Mouse (Mus musculus): ENCODE data around the gene C1qb. TPM values are rescaled to one million over a fixed set of nuclear protein-coding genes. Genes with fewer than 3 reads are reported as not detected.

C1qb gene
- polyA plus RNA-seq, 1 experiment = 65.1 TPM

GRCm38 (mm10) chr4:136878601-136879000 lies 7.4 kb downstream of the C1qb start:
- Histone ChIP-seq H3K4me3 (replicated peaks; ENCODE audit: extremely low read depth, low read depth, low read length) (no peak overlapping the region), H3K4me1 (ENCODE audit: control insufficient read depth, insufficient read depth, low read length) (no peaks in the 10 kb centered on the region)
- DNase-seq = no peak
- 20% methylated on average over 5 of the region's 5 CpGs for WGBS
- TF ChIP-seq CTCF (IDR thresholded peaks at IDR 0.05; ENCODE audit: insufficient read depth, low read length) (no peak), POLR2A (IDR thresholded peaks at IDR 0.05; ENCODE audit: borderline replicate concordance, extremely low read depth, low read depth, low read length) (no peak)

GRCm38 (mm10) chr4:136878171-136878570 lies 7.8 kb downstream of the C1qb start:
- Histone ChIP-seq H3K4me3 (replicated peaks; ENCODE audit: extremely low read depth, low read depth, low read length) (no peak overlapping the region), H3K4me1 (ENCODE audit: control insufficient read depth, insufficient read depth, low read length) (no peaks in the 10 kb centered on the region)
- WGBS = 44% methylated on average over 8 of the region's 8 CpGs
- TF ChIP-seq CTCF (IDR thresholded peaks at IDR 0.05; ENCODE audit: insufficient read depth, low read length) = no peak
- no peak for TF ChIP-seq POLR2A (IDR thresholded peaks at IDR 0.05; ENCODE audit: borderline replicate concordance, extremely low read depth, low read depth, low read length)
- no peak for DNase-seq

- H3K4me1 ChIP-seq (ENCODE audit: control insufficient read depth, insufficient read depth, low read length) = no peaks in the 10 kb centered on the region
- no peak for DNase-seq
- TF ChIP-seq POLR2A (IDR thresholded peaks at IDR 0.05; ENCODE audit: borderline replicate concordance, extremely low read depth, low read depth, low read length) = no peak
- 0 out of 2 replicates have a peak, but pooled peaks have one; percentile 22 for TF ChIP-seq CTCF (IDR thresholded peaks at IDR 0.05; ENCODE audit: insufficient read depth, low read length)
- H3K4me3 ChIP-seq (replicated peaks; ENCODE audit: extremely low read depth, low read depth, low read length) = no peak overlapping the region
- WGBS = 15% methylated on average over 7 of the region's 7 CpGs
These were observed 9.0 kb downstream of the C1qb start for GRCm38 (mm10) chr4:136876971-136877370.

GRCm38 (mm10) chr4:136875012-136875411 lies 11.0 kb downstream of the C1qb start:
- Histone ChIP-seq H3K4me3 (replicated peaks; ENCODE audit: extremely low read depth, low read depth, low read length) (no peak overlapping the region), H3K4me1 (ENCODE audit: control insufficient read depth, insufficient read depth, low read length) (no peaks in the 10 kb centered on the region)
- TF ChIP-seq POLR2A (IDR thresholded peaks at IDR 0.05; ENCODE audit: borderline replicate concordance, extremely low read depth, low read depth, low read length) = no peak
- no peak for TF ChIP-seq CTCF (IDR thresholded peaks at IDR 0.05; ENCODE audit: insufficient read depth, low read length)
- DNase-seq = no peak
- WGBS = 84% methylated on average over 14 of the region's 14 CpGs

- no peak for DNase-seq
These were observed 17.6 kb downstream of the C1qb start for GRCm38 (mm10) chr4:136868371-136868770.

GRCm38 (mm10) chr4:136867690-136868345 lies 18.2 kb downstream of the C1qb start:
- DNase-seq = no peak
- TF ChIP-seq CTCF (IDR thresholded peaks at IDR 0.05; ENCODE audit: insufficient read depth, low read length) (no peak), POLR2A (IDR thresholded peaks at IDR 0.05; ENCODE audit: borderline replicate concordance, extremely low read depth, low read depth, low read length) (no peak)
- no peak overlapping the region for H3K4me3 ChIP-seq (replicated peaks; ENCODE audit: extremely low read depth, low read depth, low read length)
- 13% methylated on average over 12 of the region's 12 CpGs for WGBS
- H3K4me1 ChIP-seq (ENCODE audit: control insufficient read depth, insufficient read depth, low read length) = no peaks in the 10 kb centered on the region

More at GRCm38 (mm10) chr4:136868371-136868770, 17.6 kb downstream of the C1qb start:
- Histone ChIP-seq H3K4me3 (replicated peaks; ENCODE audit: extremely low read depth, low read depth, low read length) (no peak overlapping the region), H3K4me1 (ENCODE audit: control insufficient read depth, insufficient read depth, low read length) (no peaks in the 10 kb centered on the region)
- TF ChIP-seq POLR2A (IDR thresholded peaks at IDR 0.05; ENCODE audit: borderline replicate concordance, extremely low read depth, low read depth, low read length) (no peak), CTCF (IDR thresholded peaks at IDR 0.05; ENCODE audit: insufficient read depth, low read length) (no peak)
- WGBS = 64% methylated on average over 6 of the region's 6 CpGs

- DNase-seq = no peak
- H3K4me3 ChIP-seq (replicated peaks; ENCODE audit: extremely low read depth, low read depth, low read length) = no peak overlapping the region
- no peaks in the 10 kb centered on the region for H3K4me1 ChIP-seq (ENCODE audit: control insufficient read depth, insufficient read depth, low read length)
- TF ChIP-seq CTCF (IDR thresholded peaks at IDR 0.05; ENCODE audit: insufficient read depth, low read length) (no peak), POLR2A (IDR thresholded peaks at IDR 0.05; ENCODE audit: borderline replicate concordance, extremely low read depth, low read depth, low read length) (no peak)
- 66% methylated on average over 5 of the region's 5 CpGs for WGBS
These were observed 20.5 kb downstream of the C1qb start for GRCm38 (mm10) chr4:136865531-136865930.

GRCm38 (mm10) chr4:136864751-136865470 lies 21.1 kb downstream of the C1qb start:
- no peak overlapping the region for H3K4me3 ChIP-seq (replicated peaks; ENCODE audit: extremely low read depth, low read depth, low read length)
- 19% methylated on average over 15 of the region's 15 CpGs for WGBS
- TF ChIP-seq POLR2A (IDR thresholded peaks at IDR 0.05; ENCODE audit: borderline replicate concordance, extremely low read depth, low read depth, low read length) = no peak
- no peak for TF ChIP-seq CTCF (IDR thresholded peaks at IDR 0.05; ENCODE audit: insufficient read depth, low read length)
- H3K4me1 ChIP-seq (ENCODE audit: control insufficient read depth, insufficient read depth, low read length) = no peaks in the 10 kb centered on the region
- no peak for DNase-seq

GRCm38 (mm10) chr4:136863517-136863916 lies 22.5 kb downstream of the C1qb start:
- TF ChIP-seq POLR2A (IDR thresholded peaks at IDR 0.05; ENCODE audit: borderline replicate concordance, extremely low read depth, low read depth, low read length) (no peak), CTCF (IDR thresholded peaks at IDR 0.05; ENCODE audit: insufficient read depth, low read length) (no peak)
- DNase-seq = no peak
- Histone ChIP-seq H3K4me1 (ENCODE audit: control insufficient read depth, insufficient read depth, low read length) (no peaks in the 10 kb centered on the region), H3K4me3 (replicated peaks; ENCODE audit: extremely low read depth, low read depth, low read length) (no peak overlapping the region)
- 51% methylated on average over 9 of the region's 9 CpGs for WGBS

- 71% methylated on average over 2 of the region's 2 CpGs for WGBS
- DNase-seq = no peak
- no peak for TF ChIP-seq CTCF (IDR thresholded peaks at IDR 0.05; ENCODE audit: insufficient read depth, low read length)
- TF ChIP-seq POLR2A (IDR thresholded peaks at IDR 0.05; ENCODE audit: borderline replicate concordance, extremely low read depth, low read depth, low read length) = no peak
- Histone ChIP-seq H3K4me3 (replicated peaks; ENCODE audit: extremely low read depth, low read depth, low read length) (no peak overlapping the region), H3K4me1 (ENCODE audit: control insufficient read depth, insufficient read depth, low read length) (no peaks in the 10 kb centered on the region)
These were observed 23.6 kb downstream of the C1qb start for GRCm38 (mm10) chr4:136862411-136862810.

Data from lung, adult 2 months (tissue).